Mouse (Mus musculus): ENCODE measurements at regions not wholly inside any gene's neighbourhood (a gene's known extent, or its start where the extent isn't known, plus 50 kb on each side); places are given as distances from the start of the nearest gene placed in this dataset.

- no peak overlapping the region for H3K27ac ChIP-seq
- no peak overlapping the region for H3K4me3 ChIP-seq (replicated peaks; ENCODE audit: low read depth, low read length)
- no peaks in the 10 kb centered on the region for H3K9me3 ChIP-seq (replicated peaks; ENCODE audit: low read length)
- H3K9ac ChIP-seq (ENCODE audit: low read depth, low read length) = no peak overlapping the region
- no peak for TF ChIP-seq CTCF (IDR thresholded peaks at IDR 0.05; ENCODE audit: low read depth)
- ATAC-seq (replicated peaks; ENCODE audit: low FRiP score, low read depth) (no peak), DNase-seq (ENCODE audit: low spot score) (no peak)
- WGBS = 33% methylated on average over 6 of the region's 6 CpGs
- no peaks in the 10 kb centered on the region for H3K27me3 ChIP-seq (ENCODE audit: insufficient read depth, low read length)
- H3K36me3 ChIP-seq (ENCODE audit: insufficient read depth, low read length) = no peaks in the 10 kb centered on the region
- no peak overlapping the region for H3K4me2 ChIP-seq (ENCODE audit: low read length)
- no peaks in the 10 kb centered on the region for H3K4me1 ChIP-seq (replicated peaks; ENCODE audit: insufficient read depth, low read length)
Observed at GRCm38 (mm10) chr2:115297463-115297862, 284.1 kb upstream of the BC052040 start.

DNA sequence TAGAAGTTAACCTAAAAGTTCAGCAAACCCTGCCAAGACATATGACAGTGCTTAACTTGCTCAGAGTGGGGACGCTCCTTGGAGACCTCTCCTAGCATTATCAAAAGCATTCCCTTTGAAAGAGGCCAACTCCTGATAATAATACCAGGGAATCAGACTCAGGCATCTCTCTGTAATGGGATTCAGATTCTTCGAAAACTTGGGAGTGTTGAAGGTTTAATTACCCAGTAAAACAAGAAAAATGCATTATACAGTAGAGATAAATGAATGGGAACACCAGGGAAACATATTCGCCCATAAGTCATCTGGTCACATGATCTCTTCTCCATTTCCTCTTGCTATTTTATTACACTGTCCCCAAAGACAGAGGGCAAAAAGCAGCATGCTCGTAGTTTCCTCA lies 274.3 kb upstream of the BC052040 start:
- Histone ChIP-seq H3K9ac (ENCODE audit: low read depth, low read length) (no peak overlapping the region), H3K9me3 (replicated peaks; ENCODE audit: low read length) (no peaks in the 10 kb centered on the region), H3K4me2 (ENCODE audit: low read length) (no peak overlapping the region), H3K36me3 (ENCODE audit: insufficient read depth, low read length) (no peaks in the 10 kb centered on the region), H3K4me3 (replicated peaks; ENCODE audit: low read depth, low read length) (no peak overlapping the region), H3K27me3 (ENCODE audit: insufficient read depth, low read length) (no peaks in the 10 kb centered on the region), H3K27ac (no peak overlapping the region), H3K4me1 (replicated peaks; ENCODE audit: insufficient read depth, low read length) (no peaks in the 10 kb centered on the region)
- peak; percentile 90 for DNase-seq (ENCODE audit: low spot score)
- WGBS = 26% methylated on average over 4 of the region's 4 CpGs
- TF ChIP-seq CTCF (IDR thresholded peaks at IDR 0.05; ENCODE audit: low read depth) = no peak
- peak; percentile 53; the same call in 1 of the 2 replicates for ATAC-seq (replicated peaks; ENCODE audit: low FRiP score, low read depth)

GRCm38 (mm10) chr2:115309856-115310631 lies 271.5 kb upstream of the BC052040 start:
- no peak overlapping the region for H3K4me2 ChIP-seq (ENCODE audit: low read length)
- WGBS = 14% methylated on average over 4 of the region's 4 CpGs
- H3K9me3 ChIP-seq (replicated peaks; ENCODE audit: low read length) = no peaks in the 10 kb centered on the region
- H3K4me3 ChIP-seq (replicated peaks; ENCODE audit: low read depth, low read length) = no peak overlapping the region
- ATAC-seq (replicated peaks; ENCODE audit: low FRiP score, low read depth) (peak; percentile 89), DNase-seq (ENCODE audit: low spot score) (peak; percentile 91)
- H3K9ac ChIP-seq (ENCODE audit: low read depth, low read length) = no peak overlapping the region
- H3K4me1 ChIP-seq (replicated peaks; ENCODE audit: insufficient read depth, low read length) = no peaks in the 10 kb centered on the region
- no peak for TF ChIP-seq CTCF (IDR thresholded peaks at IDR 0.05; ENCODE audit: low read depth)
- no peaks in the 10 kb centered on the region for H3K36me3 ChIP-seq (ENCODE audit: insufficient read depth, low read length)
- no peaks in the 10 kb centered on the region for H3K27me3 ChIP-seq (ENCODE audit: insufficient read depth, low read length)
- H3K27ac ChIP-seq = peak overlapping the region; percentile 76

GRCm38 (mm10) chr2:115318551-115318950 lies 263.0 kb upstream of the BC052040 start:
- DNase-seq (ENCODE audit: low spot score) (peak; percentile 71), ATAC-seq (replicated peaks; ENCODE audit: low FRiP score, low read depth) (no peak)

GRCm38 (mm10) chr2:115322582-115322981 lies 258.9 kb upstream of the BC052040 start:
- DNase-seq (ENCODE audit: low spot score) (no peak), ATAC-seq (replicated peaks; ENCODE audit: low FRiP score, low read depth) (no peak; the same call in 1 of the 2 replicates)
- Histone ChIP-seq H3K4me3 (replicated peaks; ENCODE audit: low read depth, low read length) (no peak overlapping the region), H3K9me3 (replicated peaks; ENCODE audit: low read length) (no peaks in the 10 kb centered on the region), H3K36me3 (ENCODE audit: insufficient read depth, low read length) (no peaks in the 10 kb centered on the region), H3K9ac (ENCODE audit: low read depth, low read length) (no peak overlapping the region), H3K4me1 (replicated peaks; ENCODE audit: insufficient read depth, low read length) (no peaks in the 10 kb centered on the region), H3K27ac (no peak overlapping the region), H3K4me2 (ENCODE audit: low read length) (no peak overlapping the region), H3K27me3 (ENCODE audit: insufficient read depth, low read length) (no peaks in the 10 kb centered on the region)
- no peak for TF ChIP-seq CTCF (IDR thresholded peaks at IDR 0.05; ENCODE audit: low read depth)
- WGBS = 51% methylated on average over 5 of the region's 5 CpGs

More at GRCm38 (mm10) chr2:115318551-115318950, 263.0 kb upstream of the BC052040 start:
- no peaks in the 10 kb centered on the region for H3K27me3 ChIP-seq (ENCODE audit: insufficient read depth, low read length)
- no peaks in the 10 kb centered on the region for H3K4me1 ChIP-seq (replicated peaks; ENCODE audit: insufficient read depth, low read length)
- no peaks in the 10 kb centered on the region for H3K36me3 ChIP-seq (ENCODE audit: insufficient read depth, low read length)
- H3K4me3 ChIP-seq (replicated peaks; ENCODE audit: low read depth, low read length) = no peak overlapping the region
- H3K27ac ChIP-seq = no peak overlapping the region
- WGBS = 52% methylated on average over 3 of the region's 3 CpGs
- H3K4me2 ChIP-seq (ENCODE audit: low read length) = no peak overlapping the region
- no peak overlapping the region for H3K9ac ChIP-seq (ENCODE audit: low read depth, low read length)
- no peak for TF ChIP-seq CTCF (IDR thresholded peaks at IDR 0.05; ENCODE audit: low read depth)
- H3K9me3 ChIP-seq (replicated peaks; ENCODE audit: low read length) = no peaks in the 10 kb centered on the region

DNA sequence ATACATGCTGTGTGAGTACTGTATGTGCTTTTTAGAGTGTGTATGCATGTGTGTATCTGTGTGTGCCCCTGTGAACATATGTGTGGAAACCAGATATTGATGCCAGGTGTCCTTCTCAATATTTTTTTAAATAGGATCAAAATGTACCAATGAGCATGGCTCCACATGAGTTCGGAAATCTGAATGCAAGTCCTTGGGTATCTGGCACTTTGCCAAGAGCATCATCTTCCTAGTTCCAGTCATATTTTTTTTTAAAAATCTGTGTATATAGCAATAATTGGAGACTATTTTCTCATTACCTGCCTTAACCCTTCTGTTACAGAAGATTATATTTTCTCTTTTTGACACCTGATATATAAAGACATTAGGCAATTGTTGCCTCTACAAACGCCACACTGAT lies 255.0 kb upstream of the BC052040 start:
- H3K9ac ChIP-seq (ENCODE audit: low read depth, low read length) = no peak overlapping the region
- H3K4me1 ChIP-seq (replicated peaks; ENCODE audit: insufficient read depth, low read length) = no peaks in the 10 kb centered on the region
- no peak for TF ChIP-seq CTCF (IDR thresholded peaks at IDR 0.05; ENCODE audit: low read depth)
- H3K27ac ChIP-seq = no peak overlapping the region
- no peaks in the 10 kb centered on the region for H3K9me3 ChIP-seq (replicated peaks; ENCODE audit: low read length)
- ATAC-seq (replicated peaks; ENCODE audit: low FRiP score, low read depth) (no peak), DNase-seq (ENCODE audit: low spot score) (no peak)
- H3K4me2 ChIP-seq (ENCODE audit: low read length) = no peak overlapping the region
- H3K27me3 ChIP-seq (ENCODE audit: insufficient read depth, low read length) = no peaks in the 10 kb centered on the region
- H3K4me3 ChIP-seq (replicated peaks; ENCODE audit: low read depth, low read length) = no peak overlapping the region
- H3K36me3 ChIP-seq (ENCODE audit: insufficient read depth, low read length) = no peaks in the 10 kb centered on the region
- WGBS = 75% methylated on average over 2 of the region's 2 CpGs
